Comparison of ENCODE assay signal across 9 mouse cellular contexts in genomic region chr13:118227354-118227753, GRCm38 (mm10).
DNase-seq lines count a peak whose midpoint lies in the region; ATAC-seq and TF ChIP-seq lines count a peak whose summit lies in the region.
"Had no signal": no experiment of that assay in that cellular context is flagged by ENCODE, and none has a peak within 500 bp of the region (broad histone marks: within the 10 kb centered on the region; RNA-seq: fewer than 3 reads in every experiment).

No protein-coding gene starts in this region.

- intact Hi-C loops in gastrocnemius, postnatal 36 days (cut with DNase I) = no loop called here

- no peak overlapping the region for H3K4me2 ChIP-seq in intestine, embryonic 14.5 days (ENCODE audit: low read length)
- H3K4me2 ChIP-seq in intestine, embryonic 16.5 days (ENCODE audit: low read depth, low read length) = no peak overlapping the region
- no peak overlapping the region for H3K4me2 ChIP-seq in liver, postnatal 0 days (ENCODE audit: low read depth, low read length)
- H3K4me2 ChIP-seq: limb, embryonic 12.5 days had no signal

- H3K27ac ChIP-seq in intestine, embryonic 14.5 days (ENCODE audit: low read depth) = no peak overlapping the region
- no peak overlapping the region for H3K27ac ChIP-seq in intestine, embryonic 16.5 days (ENCODE audit: low read length)
- no peak overlapping the region for H3K27ac ChIP-seq in liver, postnatal 0 days (ENCODE audit: low read depth)
- H3K27ac ChIP-seq: limb, embryonic 12.5 days had no signal

- DNase-seq in intestine, embryonic 14.5 days (ENCODE audit: low spot score) = peak; percentile 62
- DNase-seq in urinary bladder, postnatal 25 days (ENCODE audit: low spot score) = peak; percentile 6
- DNase-seq in urinary bladder, adult 2 months (ENCODE audit: low spot score) = no peak
- DNase-seq in cerebellum, adult 9-10 months = peak; percentile 75
- peak; percentile 16 for DNase-seq in liver, postnatal 0 days
- DNase-seq in gastrocnemius, postnatal 36 days = no peak

- no peak overlapping the region for H3K9ac ChIP-seq in intestine, embryonic 14.5 days (ENCODE audit: low read length)
- no peak overlapping the region for H3K9ac ChIP-seq in intestine, embryonic 16.5 days (ENCODE audit: low read depth, low read length)
- no peak overlapping the region for H3K9ac ChIP-seq in liver, postnatal 0 days (replicated peaks)
- H3K9ac ChIP-seq: limb, embryonic 12.5 days had no signal

- no peak for TF ChIP-seq EP300 in liver, postnatal 0 days (IDR thresholded peaks at IDR 0.05; ENCODE audit: low read depth)

- no peak overlapping the region for H3K4me3 ChIP-seq in intestine, embryonic 14.5 days (ENCODE audit: low read depth, low read length)
- no peak overlapping the region for H3K4me3 ChIP-seq in intestine, embryonic 16.5 days (ENCODE audit: low read length)
- H3K4me3 ChIP-seq in liver, postnatal 0 days (ENCODE audit: low read depth, low read length) = no peak overlapping the region
- H3K4me3 ChIP-seq: limb, embryonic 12.5 days had no signal

- no peaks in the 10 kb centered on the region for H3K4me1 ChIP-seq in intestine, embryonic 14.5 days (replicated peaks; ENCODE audit: control insufficient read depth, insufficient read depth, low read length)
- H3K4me1 ChIP-seq in intestine, embryonic 16.5 days (ENCODE audit: control insufficient read depth, insufficient read depth, low read length) = no peaks in the 10 kb centered on the region
- H3K4me1 ChIP-seq in liver, postnatal 0 days (ENCODE audit: insufficient read depth) = no peaks in the 10 kb centered on the region
- H3K4me1 ChIP-seq: limb, embryonic 12.5 days had no signal

- peak; percentile 55 for TF ChIP-seq CTCF in liver, postnatal 0 days (IDR thresholded peaks at IDR 0.05; ENCODE audit: low read depth)

- WGBS in intestine, embryonic 14.5 days = 32% methylated on average over 3 of the region's 3 CpGs
- WGBS in intestine, embryonic 16.5 days = 30% methylated on average over 3 of the region's 3 CpGs
- WGBS in liver, postnatal 0 days (ENCODE audit: insufficient replicate concordance) = 21% methylated on average over 3 of the region's 3 CpGs

- no peaks in the 10 kb centered on the region for H3K27me3 ChIP-seq in intestine, embryonic 14.5 days (replicated peaks; ENCODE audit: control insufficient read depth, insufficient read depth, low read length)
- no peaks in the 10 kb centered on the region for H3K27me3 ChIP-seq in intestine, embryonic 16.5 days (replicated peaks; ENCODE audit: control insufficient read depth, insufficient read depth, low read length)
- no peaks in the 10 kb centered on the region for H3K27me3 ChIP-seq in liver, postnatal 0 days (ENCODE audit: insufficient read depth, low read length)
- H3K27me3 ChIP-seq: limb, embryonic 12.5 days had no signal

- no peak for ATAC-seq in intestine, embryonic 14.5 days (replicated peaks; ENCODE audit: low FRiP score, low TSS enrichment, low read depth)
- ATAC-seq in intestine, embryonic 16.5 days = no peak
- no peak for ATAC-seq in liver, postnatal 0 days
- ATAC-seq in erythroid progenitor cell, adult 5-6 weeks (replicated peaks; ENCODE audit: low FRiP score, poor library complexity, severe bottlenecking) = no peak

- H3K9me3 ChIP-seq in intestine, embryonic 14.5 days (ENCODE audit: control insufficient read depth, low read length) = no peaks in the 10 kb centered on the region
- no peaks in the 10 kb centered on the region for H3K9me3 ChIP-seq in intestine, embryonic 16.5 days (ENCODE audit: control insufficient read depth, low read length)
- H3K9me3 ChIP-seq in liver, postnatal 0 days (ENCODE audit: low read length) = no peaks in the 10 kb centered on the region
- H3K9me3 ChIP-seq: limb, embryonic 12.5 days had no signal

- no peaks in the 10 kb centered on the region for H3K36me3 ChIP-seq in intestine, embryonic 14.5 days (ENCODE audit: control insufficient read depth, insufficient read depth, low read length)
- no peaks in the 10 kb centered on the region for H3K36me3 ChIP-seq in intestine, embryonic 16.5 days (ENCODE audit: control insufficient read depth, insufficient read depth, low read length)
- no peaks in the 10 kb centered on the region for H3K36me3 ChIP-seq in liver, postnatal 0 days (replicated peaks; ENCODE audit: insufficient read depth, low read length)
- H3K36me3 ChIP-seq: limb, embryonic 12.5 days had no signal

Comparison
In these comparisons a context has a peak if more than half of its experiments do, and no peak if none do; other contexts are left out.
1. DNase-seq: peak in intestine, embryonic 14.5 days (single experiment), urinary bladder, postnatal 25 days (single experiment), cerebellum, adult 9-10 months (single experiment) and liver, postnatal 0 days (single experiment); none in urinary bladder, adult 2 months (single experiment) and gastrocnemius, postnatal 36 days (0 of 2).